Mouse (Mus musculus) embryo, embryonic 11 days (tissue): Measurements from ENCODE around the gene Tmem171.
A peak's percentile ranks its signal among the peaks of the same experiment; 100 is the strongest.

ENCODE experiments used
- DNase-seq: peaks from one replicate; pipeline ENCODE4 v3.0.0-alpha.2; 2015

The Tmem171 gene

DNA sequence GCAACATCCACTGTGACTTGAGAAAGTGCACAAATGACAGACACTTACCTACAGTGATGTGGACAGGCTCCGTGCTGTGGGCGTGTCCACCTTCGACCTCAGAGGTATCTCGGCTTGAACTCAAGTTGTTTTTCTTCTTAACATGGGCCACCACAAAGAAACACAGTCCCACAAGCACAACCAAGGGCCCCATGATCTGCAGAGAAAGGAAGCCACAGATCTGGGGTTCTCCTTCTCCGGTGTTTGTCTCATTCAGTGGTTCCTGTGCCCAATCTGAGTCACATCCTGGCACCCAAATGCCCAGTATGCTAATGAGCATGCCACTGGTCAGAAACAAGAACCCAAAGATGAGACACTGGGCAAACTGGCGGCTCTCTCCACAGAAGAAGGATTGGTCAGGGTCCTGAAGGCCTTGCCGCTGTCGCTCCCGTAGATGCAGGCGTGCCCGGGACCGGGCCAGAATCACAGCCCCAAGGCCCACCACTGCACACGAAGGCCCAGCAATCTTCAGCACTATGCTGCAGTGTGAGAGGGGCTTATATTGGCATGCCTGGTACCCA, 2.6 kb downstream of the Tmem171 start:
- DNase-seq = no peak

DNA sequence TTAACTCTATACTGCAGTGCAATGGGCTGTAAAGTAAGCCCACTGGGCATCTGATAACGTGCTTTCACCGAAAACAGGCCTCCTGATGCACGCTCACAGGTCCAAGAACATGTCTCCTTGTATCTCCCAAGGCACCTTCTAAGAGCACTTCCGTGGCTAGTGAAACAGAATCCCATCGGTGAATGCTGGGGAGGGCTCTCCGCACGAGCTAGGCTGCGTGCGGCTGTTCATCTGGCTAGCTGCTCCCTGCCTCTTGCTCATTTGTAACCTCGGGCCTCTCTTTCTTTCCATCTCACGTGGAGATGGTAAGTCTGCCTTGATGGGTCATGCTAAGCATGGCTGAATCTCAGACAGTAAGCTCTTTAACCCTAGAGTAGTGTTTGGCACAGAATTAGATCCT, 3.7 kb downstream of the Tmem171 start:
- DNase-seq = no peak

DNA sequence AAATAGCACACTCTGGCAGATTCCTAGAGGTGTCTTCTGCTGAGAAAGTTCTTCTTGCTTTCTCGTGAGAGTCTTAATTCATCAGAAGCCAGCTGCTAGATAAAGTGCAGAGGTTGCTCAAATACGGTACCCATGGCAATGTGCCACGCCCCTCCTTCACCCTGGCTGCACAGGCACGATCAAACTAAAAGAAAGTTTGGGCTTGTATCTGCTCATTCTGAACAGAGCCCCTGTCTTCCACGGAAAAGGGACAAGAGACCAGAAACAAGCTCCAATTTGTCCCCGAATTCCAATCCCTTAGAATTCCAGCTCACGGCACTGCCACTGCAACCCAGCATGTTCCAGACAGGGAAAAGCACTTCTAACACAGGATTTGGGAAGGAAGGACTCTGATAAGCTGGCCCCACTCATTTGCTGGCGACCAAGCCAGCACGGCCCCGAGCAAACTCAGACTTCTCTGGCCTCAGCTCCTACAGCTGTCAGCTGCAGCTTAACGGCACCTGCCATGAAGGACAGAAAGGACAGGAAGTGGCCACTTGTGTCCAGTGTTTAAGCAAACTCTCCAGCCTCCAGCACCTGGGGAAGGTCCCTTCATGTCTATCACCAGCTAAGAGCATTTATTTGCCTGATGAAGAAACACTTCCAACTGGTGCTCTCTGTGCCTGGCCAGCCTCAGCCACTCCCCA, 4.9 kb downstream of the Tmem171 start:
- DNase-seq = no peak

DNA sequence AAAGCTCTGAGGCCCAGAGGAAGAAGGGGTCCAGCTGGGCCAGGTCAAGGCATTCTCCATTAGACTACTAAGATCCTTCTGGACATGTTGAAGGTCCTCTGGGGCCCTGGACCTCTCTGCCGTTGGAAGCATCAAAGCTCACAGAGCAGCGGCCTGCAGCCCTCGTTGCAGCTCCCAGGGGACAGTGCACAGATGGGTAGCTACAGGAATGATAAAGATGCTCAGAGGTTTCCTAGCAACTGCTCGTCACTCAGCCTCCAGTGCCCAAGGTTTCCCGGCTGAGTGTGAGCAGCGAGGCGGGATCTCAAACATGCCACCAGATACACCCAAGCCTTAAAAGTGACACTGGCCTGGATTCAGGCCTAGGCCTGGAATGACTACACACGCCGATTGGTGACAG, 6.7 kb downstream of the Tmem171 start:
- peak; percentile 35 for DNase-seq

- DNase-seq = no peak
Observed at GRCm38 (mm10) chr13:98684144-98684900, 10.3 kb downstream of the Tmem171 start.

- no peak for DNase-seq
Observed at GRCm38 (mm10) chr13:98683412-98683811, 11.2 kb downstream of the Tmem171 start.

DNA sequence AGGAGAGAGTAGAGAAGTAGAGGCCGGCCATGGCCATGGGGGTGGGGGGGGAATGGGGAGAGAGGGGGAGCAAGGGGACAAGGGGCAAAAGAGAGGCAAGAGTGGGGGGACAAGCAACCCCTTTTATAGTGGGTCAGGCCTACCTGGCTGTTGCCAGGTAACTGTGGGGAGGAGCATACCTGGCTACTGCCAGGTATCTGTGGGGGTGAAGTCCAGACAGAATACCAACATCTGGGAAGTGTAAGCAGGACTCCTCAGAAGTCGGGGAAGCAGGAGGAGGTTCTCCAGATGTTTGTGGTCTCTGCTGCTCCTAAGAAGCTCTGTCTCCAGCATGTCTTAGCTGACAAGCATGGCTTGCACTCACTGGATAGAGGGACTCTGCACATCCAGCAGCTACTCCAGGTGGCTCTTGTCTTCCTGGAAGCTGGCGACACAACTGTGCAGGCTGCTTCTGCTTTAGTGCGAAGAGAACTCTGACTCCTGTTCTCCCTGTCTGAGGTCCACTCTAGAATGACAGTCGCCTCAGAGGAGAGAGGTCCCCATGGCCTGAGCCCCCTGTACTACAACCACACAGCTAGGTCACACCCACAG, 14.1 kb downstream of the Tmem171 start:
- DNase-seq = no peak

DNA sequence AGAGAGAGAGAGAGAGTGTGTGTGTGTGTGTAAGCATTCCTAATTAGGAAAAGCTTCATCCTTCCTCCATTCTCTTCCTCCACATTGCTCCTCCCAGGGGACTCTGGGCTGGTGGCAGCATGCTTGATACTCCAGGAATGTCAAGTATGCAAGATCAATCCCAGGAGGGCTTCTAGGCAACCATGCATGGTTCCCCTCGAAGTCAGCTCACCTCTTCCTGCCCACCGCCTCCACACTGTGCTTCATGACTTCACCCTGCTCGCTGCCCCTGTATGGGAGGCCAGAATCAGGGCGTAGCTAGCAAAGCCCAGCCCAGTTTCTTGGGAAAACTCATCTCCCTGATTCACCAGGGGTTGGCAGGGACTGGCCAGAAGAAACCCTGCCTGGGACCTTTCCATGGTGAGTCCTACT, 15.0 kb downstream of the Tmem171 start:
- DNase-seq = peak; percentile 60

GRCm38 (mm10) chr13:98679230-98679629, 15.4 kb downstream of the Tmem171 start:
- no peak for DNase-seq

DNA sequence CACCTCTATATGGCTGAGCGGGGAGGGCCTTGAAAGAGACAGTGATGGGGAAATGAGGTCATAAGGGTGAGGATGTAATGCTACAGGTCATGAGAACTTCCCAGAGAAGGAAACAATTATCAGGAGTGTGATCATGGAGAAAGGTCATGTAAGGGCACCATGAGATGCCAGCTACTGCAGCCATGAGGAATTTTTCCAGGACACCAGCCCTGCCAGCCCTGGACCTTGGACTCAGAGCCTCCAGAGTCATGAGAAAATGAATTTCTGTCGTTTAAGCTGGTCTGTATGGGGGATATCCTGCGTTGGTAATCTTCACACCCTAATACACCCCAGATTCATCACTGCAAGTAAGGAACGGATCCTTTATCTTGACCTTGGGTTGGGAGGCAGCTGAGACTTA, 20.7 kb downstream of the Tmem171 start:
- DNase-seq = no peak

GRCm38 (mm10) chr13:98669296-98669695, 25.3 kb downstream of the Tmem171 start:
- DNase-seq = no peak

DNA sequence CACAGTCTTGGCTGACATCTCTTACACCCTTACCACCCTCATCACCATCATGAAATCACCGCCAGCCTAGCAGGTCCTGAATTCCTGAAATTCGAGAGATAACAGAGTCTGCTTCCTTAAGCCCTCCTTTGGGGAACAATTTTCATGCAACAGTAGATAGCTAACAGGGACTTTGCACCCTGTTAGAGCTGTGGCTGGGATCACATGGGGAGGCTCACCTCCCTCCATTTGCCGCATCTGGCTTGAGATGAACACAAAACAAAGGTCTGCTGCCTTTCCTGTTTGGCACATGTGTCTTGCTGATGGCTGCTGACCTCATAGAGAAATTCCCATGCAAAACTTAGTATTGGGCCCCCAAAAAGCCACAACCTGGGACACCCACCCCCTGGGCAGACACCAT, 27.3 kb downstream of the Tmem171 start:
- no peak for DNase-seq

- DNase-seq = no peak
Observed at GRCm38 (mm10) chr13:98665240-98665639, 29.4 kb downstream of the Tmem171 start.

DNA sequence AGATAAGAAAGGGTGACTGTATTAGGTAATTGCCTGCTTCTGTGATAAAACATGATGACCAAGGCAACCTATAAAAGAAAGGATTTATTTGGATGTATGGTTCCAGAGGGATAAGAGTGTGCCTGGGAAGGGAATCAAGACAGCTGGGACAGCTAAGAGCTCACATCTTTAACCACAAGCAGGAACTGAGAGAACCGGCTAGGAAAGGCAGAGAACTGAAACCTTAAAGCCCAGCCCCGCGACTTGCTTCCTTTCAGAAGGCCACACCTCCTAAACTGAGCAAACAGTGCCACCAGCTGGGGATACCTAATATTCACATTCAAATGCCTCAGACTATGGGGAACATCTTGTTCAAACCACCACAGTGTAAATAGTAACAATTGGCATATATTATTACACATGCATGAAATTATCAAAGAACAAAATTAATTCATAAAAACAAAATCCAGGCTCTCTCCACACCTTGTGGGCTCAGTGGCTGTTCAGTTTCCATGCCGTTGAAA, 32.4 kb downstream of the Tmem171 start:
- no peak for DNase-seq

DNA sequence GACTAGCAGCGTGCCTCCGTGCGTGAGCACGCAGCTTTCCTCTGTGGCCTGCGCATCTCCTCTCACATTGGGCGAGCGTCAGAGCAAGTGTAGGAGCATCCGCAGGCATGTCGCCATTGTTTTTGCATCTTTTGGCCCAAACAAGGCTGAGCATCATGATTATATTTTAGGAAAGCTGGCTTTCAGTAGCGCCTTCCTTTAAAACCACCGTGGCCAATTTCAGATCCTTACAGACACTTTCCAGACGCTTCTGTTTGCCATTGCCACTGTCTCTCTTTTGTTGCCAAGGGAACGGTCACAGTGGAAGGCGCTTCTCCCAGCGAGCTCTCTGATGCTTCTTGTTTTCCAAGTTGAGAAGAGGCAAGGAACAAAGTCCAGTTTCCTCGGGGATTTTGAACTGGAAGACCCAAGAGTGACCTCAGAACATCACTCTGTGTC, 38.6 kb downstream of the Tmem171 start:
- no peak for DNase-seq

DNA sequence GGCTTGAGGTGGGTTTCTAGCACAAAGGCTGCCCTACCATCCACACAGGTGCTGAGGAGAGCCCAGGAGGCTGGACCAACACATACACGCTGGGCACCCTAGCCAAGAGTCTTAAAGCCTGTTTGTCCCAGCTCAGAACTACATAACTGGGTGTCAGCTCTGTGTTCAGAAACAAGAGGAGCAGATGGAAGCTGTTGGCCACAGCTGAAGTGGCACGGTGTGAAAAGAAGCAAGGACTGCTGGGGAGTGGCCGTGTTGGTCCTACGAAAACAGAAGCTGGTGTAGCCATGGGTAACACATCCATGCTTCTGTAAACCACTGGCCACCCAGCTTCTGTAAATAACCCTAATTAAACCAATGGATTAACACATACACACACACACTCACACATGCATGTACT, 39.3 kb downstream of the Tmem171 start:
- DNase-seq = no peak

GRCm38 (mm10) chr13:98654129-98654939, 40.3 kb downstream of the Tmem171 start:
- no peak for DNase-seq

GRCm38 (mm10) chr13:98652194-98652593, 42.4 kb downstream of the Tmem171 start:
- no peak for DNase-seq

- no peak for DNase-seq
Observed at GRCm38 (mm10) chr13:98651228-98651977, 43.2 kb downstream of the Tmem171 start.

- no peak for DNase-seq
Observed at GRCm38 (mm10) chr13:98647775-98648568, 46.7 kb downstream of the Tmem171 start.
